Mouse (Mus musculus) CH12.LX (cell line): ENCODE data around the gene Olfr263. TPM values are rescaled to one million over a fixed set of nuclear protein-coding genes. Genes with fewer than 3 reads are reported as not detected.

ENCODE experiments used
- DNase-seq: peaks from one replicate; pipeline ENCODE4 v3.0.0-alpha.2; 2013; ENCODE audit errors: extremely low read depth
- H3K27ac ChIP-seq: 2 replicates; pipeline ENCODE4 v1.5.1; 2012; ENCODE audit warnings: low read depth, mild to moderate bottlenecking, control low read depth, moderate library complexity; ENCODE audit not compliant: insufficient read depth
- H3K27me3 ChIP-seq: replicated peaks from 2 replicates; pipeline ENCODE3; 2012; ENCODE audit warnings: inconsistent platforms
- H3K36me3 ChIP-seq, 2 experiments: replicated peaks in 1 of 2; 2 replicates each; pipeline versions ENCODE3 to v1.6.1; 2012; ENCODE audit warnings: inconsistent platforms in 1 of 2, low read length in 1 of 2, mild to moderate bottlenecking in 1 of 2, mixed read lengths in 1 of 2, moderate library complexity in 1 of 2; ENCODE audit not compliant: control insufficient read depth in 1 of 2, insufficient read depth in 1 of 2
- H3K4me1 ChIP-seq, 2 experiments: 2 replicates each; pipeline ENCODE4 v1.6.1; 2012; ENCODE audit warnings: inconsistent platforms in 1 of 2, moderate library complexity in 1 of 2; ENCODE audit not compliant: insufficient read depth in 2 of 2, control insufficient read depth in 1 of 2
- H3K4me2 ChIP-seq: 2 replicates; pipeline ENCODE4 v1.6.1; 2012; ENCODE audit warnings: low read depth, mild to moderate bottlenecking, control low read depth; ENCODE audit not compliant: poor library complexity, insufficient read depth, severe bottlenecking
- H3K4me3 ChIP-seq, 3 experiments: fragments of 150-350 bp in 1 of 3; sonication (generic) in 1 of 3; replicated peaks in 1 of 3; 2 replicates each; pipeline versions ENCODE3 to v1.5.1; 2011 to 2012; ENCODE audit warnings: low read depth in 2 of 3, low read length in 2 of 3, mild to moderate bottlenecking in 2 of 3, moderate library complexity in 2 of 3, control low read depth in 1 of 3, improper control_type of control experiment in 1 of 3, inconsistent platforms in 1 of 3, mixed read lengths in 1 of 3; ENCODE audit not compliant: poor library complexity in 1 of 3
- H3K79me2 ChIP-seq: replicated peaks from 2 replicates; pipeline ENCODE4 v1.6.1; 2012; ENCODE audit warnings: mild to moderate bottlenecking, moderate library complexity; ENCODE audit not compliant: control insufficient read depth, poor library complexity, insufficient read depth, severe bottlenecking; ENCODE audit errors: extremely low read depth
- H3K9ac ChIP-seq: 2 replicates; pipeline ENCODE4 v1.6.1; 2012; ENCODE audit warnings: low read depth, mild to moderate bottlenecking, control low read depth, moderate library complexity; ENCODE audit not compliant: insufficient read depth
- H3K9me3 ChIP-seq: replicated peaks from 2 replicates; pipeline ENCODE3; 2012; ENCODE audit warnings: low read length, inconsistent platforms, mixed read lengths
- BHLHE40 ChIP-seq: IDR thresholded peaks from 2 replicates; pipeline ENCODE4 v1.6.1; 2011; ENCODE audit warnings: mild to moderate bottlenecking, low read depth, low read length, improper control_type of control experiment
- E2F4 ChIP-seq: IDR thresholded peaks from 2 replicates; pipeline ENCODE4 v1.6.1; 2011; ENCODE audit warnings: low read depth, low read length, improper control_type of control experiment; ENCODE audit not compliant: insufficient replicate concordance
- ELF1 ChIP-seq: IDR thresholded peaks from 2 replicates; pipeline ENCODE4 v1.6.1; 2014; ENCODE audit warnings: low read depth, mild to moderate bottlenecking, inconsistent platforms, low read length, improper control_type of control experiment
- GABPA ChIP-seq: IDR thresholded peaks from 2 replicates; pipeline ENCODE4 v1.6.1; 2012; ENCODE audit warnings: low read depth, low read length, improper control_type of control experiment, inconsistent platforms; ENCODE audit not compliant: insufficient replicate concordance
- IRF4 ChIP-seq: IDR thresholded peaks from 2 replicates; pipeline ENCODE4 v1.6.1; 2014; ENCODE audit warnings: low read depth, mild to moderate bottlenecking, inconsistent platforms, low read length, improper control_type of control experiment
- KAT2A ChIP-seq: IDR thresholded peaks from 2 replicates; pipeline ENCODE4 v1.6.1; 2012; ENCODE audit warnings: low read length, improper control_type of control experiment, inconsistent platforms; ENCODE audit not compliant: insufficient replicate concordance
- MAFK ChIP-seq: IDR thresholded peaks from 2 replicates; pipeline ENCODE4 v1.6.1; 2011; ENCODE audit warnings: low read length, improper control_type of control experiment; ENCODE audit not compliant: insufficient replicate concordance
- MEF2A ChIP-seq: IDR thresholded peaks from 2 replicates; pipeline ENCODE4 v1.6.1; 2014; ENCODE audit warnings: low read depth, mild to moderate bottlenecking, inconsistent platforms, low read length, improper control_type of control experiment, borderline replicate concordance
- MXI1 ChIP-seq: IDR thresholded peaks from 2 replicates; pipeline ENCODE4 v1.6.1; 2011; ENCODE audit warnings: mild to moderate bottlenecking, low read depth, low read length, improper control_type of control experiment
- NRF1 ChIP-seq: IDR thresholded peaks from 2 replicates; pipeline ENCODE4 v1.6.1; 2014; ENCODE audit warnings: low read depth, mild to moderate bottlenecking, inconsistent platforms, low read length, improper control_type of control experiment, moderate library complexity
- POLR2A ChIP-seq: IDR thresholded peaks from 2 replicates; pipeline ENCODE4 v1.6.1; 2011; ENCODE audit warnings: low read depth, mild to moderate bottlenecking, improper control_type of control experiment, low read length
- POLR2AphosphoS2 ChIP-seq: IDR thresholded peaks from 2 replicates; pipeline ENCODE4 v1.6.1; 2011; ENCODE audit warnings: low read depth, low read length, improper control_type of control experiment
- TBP ChIP-seq: conservative IDR thresholded peaks from 2 replicates; pipeline ENCODE4 v1.6.1; 2011; ENCODE audit warnings: low read depth, low read length, improper control_type of control experiment
- ZNF384 ChIP-seq: IDR thresholded peaks from 2 replicates; pipeline ENCODE4 v1.6.1; 2012; ENCODE audit warnings: low read depth, low read length, improper control_type of control experiment, inconsistent platforms
- dilution Hi-C: fragments of 300-500 bp; cut with MboI; formaldehyde crosslinking; loops from 2 replicates; pipeline ENCODE4 v1.14.3; 2020; ENCODE audit warnings: low sequenced_read_pairs; ENCODE audit not compliant: extremely low pct_unique_long_range_greater_than_20kb, extremely low pct_ligation_motif_present
- in situ Hi-C: fragments of 300-500 bp; cut with MboI; formaldehyde crosslinking; loops from 3 replicates; pipeline ENCODE4 v1.14.3; 2019; ENCODE audit warnings: low sequenced_read_pairs, low pct_ligation_motif_present, low pct_unique_long_range_greater_than_20kb, mixed read lengths
- polyA plus RNA-seq: library from polyadenylated mRNA; unstranded; fragments of >175 nt; gene quantifications from 2 replicates; pipeline ENCODE4 v1.2.1, GENCODE M21; 2012; ENCODE audit warnings: low read depth; ENCODE audit not compliant: insufficient read length
- total RNA-seq, 2 experiments: library from RNA; depleted of rRNA; stranded (reverse); fragments of 300-350 nt in 1 of 2; fragments of >200 nt in 1 of 2; gene quantifications; 2 replicates each; pipeline ENCODE4 v1.2.3; 2012 to 2014

Gene Olfr263
- total and polyA plus RNA-seq, 3 experiments, result not detected

DNA sequence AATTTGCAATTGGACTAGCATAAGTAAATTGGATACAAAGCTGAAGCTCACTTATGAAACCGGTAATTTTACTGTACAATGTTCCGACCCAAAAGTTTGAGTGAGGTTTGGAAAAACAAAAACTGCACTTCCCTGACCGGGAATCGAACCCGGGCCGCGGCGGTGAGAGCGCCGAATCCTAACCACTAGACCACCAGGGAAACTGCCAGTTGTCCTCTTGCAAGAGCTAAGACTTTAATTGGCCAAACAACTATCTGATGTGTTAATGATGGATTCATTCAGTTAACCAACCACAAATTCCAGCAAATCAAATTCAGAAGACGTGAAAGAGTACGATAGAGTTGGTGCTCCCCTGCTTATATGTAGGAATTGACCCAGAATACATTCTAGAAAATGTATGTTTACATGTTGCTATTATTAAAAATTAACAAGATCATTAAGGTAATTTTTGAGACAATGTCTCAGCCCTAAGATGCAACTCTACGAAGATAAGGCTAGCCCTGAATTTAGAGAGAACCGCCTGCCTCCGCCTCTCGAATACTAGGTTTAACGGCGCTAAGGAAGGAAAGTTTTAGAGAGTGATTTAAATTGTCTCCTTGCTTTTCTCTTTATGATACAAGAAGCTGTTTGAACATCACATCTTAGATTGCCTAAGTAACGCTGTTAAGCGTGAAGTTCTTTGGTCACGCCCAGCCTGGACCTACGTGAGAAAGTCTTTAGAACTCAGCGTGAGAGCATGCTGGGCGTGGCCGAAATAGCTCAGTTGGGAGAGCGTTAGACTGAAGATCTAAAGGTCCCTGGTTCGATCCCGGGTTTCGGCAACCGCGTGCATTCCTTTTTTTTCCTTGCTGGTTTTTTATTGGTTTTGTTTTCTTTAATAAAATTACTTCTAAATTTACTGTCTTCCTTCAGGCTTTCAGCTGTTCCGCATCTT, 31.5 kb downstream of the Olfr263 start:
- H3K36me3 ChIP-seq, result no peaks in the 10 kb centered on the region
- peak overlapping the region; percentile 65 to 77 (median 76) for H3K4me3 ChIP-seq
- peak overlapping the region; percentile 100 for H3K4me2 ChIP-seq
- H3K79me2 ChIP-seq, result no peaks in the 10 kb centered on the region
- dilution Hi-C loops, result no loop called here
- H3K9ac ChIP-seq, result peak overlapping the region; percentile 51; the same call in 1 of the 2 replicates
- H3K27me3 ChIP-seq, result peaks cover 25% of the 10 kb centered on the region
- peaks cover 0 to 3% of the 10 kb centered on the region in 2 experiments; a peak in 2 of 4 replicates for H3K4me1 ChIP-seq
- in situ Hi-C loops, result loop anchor here (5.0 to 25.0 kb wide), 4 partner anchors 166 to 1049 kb away; no protein-coding TSS in a partner anchor
- no peaks in the 10 kb centered on the region for H3K9me3 ChIP-seq
- no peak overlapping the region for H3K27ac ChIP-seq
- peak; percentile 89 for DNase-seq
- TF ChIP-seq POLR2A (no peak), MAFK (peak; percentile 96), KAT2A (peak; percentile 86; the same call in 1 of the 2 replicates), TBP (peak; percentile 99), GABPA (no peak), ELF1 (peak; percentile 97), ZNF384 (no peak), NRF1 (peak; percentile 67), BHLHE40 (peak; percentile 5; the same call in 1 of the 2 replicates), MEF2A (0 out of 2 replicates have a peak, but pooled peaks have one; percentile 6), E2F4 (0 out of 2 replicates have a peak, but pooled peaks have one; percentile 70), MXI1 (peak; percentile 60; the same call in 1 of the 2 replicates)

DNA sequence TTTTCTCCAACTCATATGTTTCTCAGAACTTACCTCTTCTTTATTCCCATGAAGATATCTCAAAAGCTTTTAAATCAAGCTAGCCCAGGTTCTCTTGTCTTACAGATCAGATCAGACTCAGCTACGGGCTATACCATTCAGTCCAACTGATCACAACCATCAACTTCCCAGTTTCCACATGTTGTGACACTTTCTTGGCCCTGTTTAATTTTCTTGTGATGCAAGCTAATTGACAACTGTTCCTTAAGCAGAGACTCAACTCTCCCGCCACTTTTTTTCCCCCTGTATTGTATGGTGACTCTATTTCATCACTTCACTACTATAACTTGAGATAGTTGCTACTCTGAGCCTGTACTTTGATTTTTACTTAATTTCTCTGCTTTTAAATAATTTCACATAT, 32.2 kb downstream of the Olfr263 start:
- 0 out of 2 replicates have a peak, but pooled peaks have one; percentile 6 for TF ChIP-seq ZNF384
- TF ChIP-seq POLR2AphosphoS2, result no peak
- no peak for TF ChIP-seq IRF4
- Histone ChIP-seq H3K79me2 (no peaks in the 10 kb centered on the region), H3K4me3 (peak overlapping the region; percentile 23 to 54 (median 40)), H3K9me3 (no peaks in the 10 kb centered on the region), H3K9ac (no peak overlapping the region; the same call in 1 of the 2 replicates), H3K27ac (no peak overlapping the region), H3K36me3 (no peaks in the 10 kb centered on the region), H3K4me1 (peaks cover 0 to 3% of the 10 kb centered on the region in 2 experiments; a peak in 2 of 4 replicates), H3K4me2 (peak overlapping the region; percentile 55), H3K27me3 (peaks cover 26% of the 10 kb centered on the region)
- dilution Hi-C loops, result no loop called here
- in situ Hi-C loops, result loop anchor here (5.0 to 25.0 kb wide), 4 partner anchors 166 to 1049 kb away; no protein-coding TSS in a partner anchor
- DNase-seq, result no peak
